Mouse (Mus musculus): ENCODE measurements around the gene Gpatch8. TPM values are rescaled to one million over a fixed set of nuclear protein-coding genes. Genes with fewer than 3 reads are reported as not detected.

Gpatch8 gene
- polyA plus RNA-seq, 2 experiments = 38.2 to 43.0 TPM

GRCm38 (mm10) chr11:102449043-102450008 lies 106.9 kb downstream of the Gpatch8 start:
- Histone ChIP-seq H3K4me2 (replicated peaks; ENCODE audit: low read depth, low read length, severe bottlenecking) (no peak overlapping the region), H3K27ac (replicated peaks; ENCODE audit: low read depth, low read length) (no peak overlapping the region), H3K4me3 (replicated peaks; ENCODE audit: low read length) (no peak overlapping the region), H3K9me3 (ENCODE audit: control insufficient read depth, low read length) (no peaks in the 10 kb centered on the region), H3K36me3 (ENCODE audit: control insufficient read depth, insufficient read depth, low read length) (no peaks in the 10 kb centered on the region), H3K4me1 (ENCODE audit: control insufficient read depth, insufficient read depth, low read length) (peaks cover 26% of the 10 kb centered on the region), H3K27me3 (ENCODE audit: control insufficient read depth, insufficient read depth, low read length) (peaks cover 9% of the 10 kb centered on the region; the same call in 1 of the 2 replicates), H3K9ac (ENCODE audit: low read depth, low read length, severe bottlenecking) (no peak overlapping the region)
- ATAC-seq (ENCODE audit: low FRiP score, low read depth) (no peak), DNase-seq (ENCODE audit: low spot score) (peak; percentile 37)
- 40% methylated on average over 17 of the region's 17 CpGs for WGBS
- TF ChIP-seq POLR2A (IDR thresholded peaks at IDR 0.05; ENCODE audit: borderline replicate concordance, extremely low read depth, insufficient read depth, insufficient read length) = no peak

GRCm38 (mm10) chr11:102448327-102448726 lies 107.9 kb downstream of the Gpatch8 start:
- H3K9me3 ChIP-seq (ENCODE audit: control insufficient read depth, low read length) = no peaks in the 10 kb centered on the region
- DNase-seq (ENCODE audit: low spot score) = no peak
- H3K36me3 ChIP-seq (ENCODE audit: control insufficient read depth, insufficient read depth, low read length) = peaks cover 7% of the 10 kb centered on the region; the same call in 1 of the 2 replicates
- no peak overlapping the region for H3K27ac ChIP-seq (replicated peaks; ENCODE audit: low read depth, low read length)
- WGBS = 13% methylated on average over 8 of the region's 8 CpGs
- no peak for TF ChIP-seq POLR2A (IDR thresholded peaks at IDR 0.05; ENCODE audit: borderline replicate concordance, extremely low read depth, insufficient read depth, insufficient read length)
- peaks cover 26% of the 10 kb centered on the region for H3K4me1 ChIP-seq (ENCODE audit: control insufficient read depth, insufficient read depth, low read length)
- H3K27me3 ChIP-seq (ENCODE audit: control insufficient read depth, insufficient read depth, low read length) = peaks cover 9% of the 10 kb centered on the region; the same call in 1 of the 2 replicates
- no peak overlapping the region for H3K4me2 ChIP-seq (replicated peaks; ENCODE audit: low read depth, low read length, severe bottlenecking)
- H3K4me3 ChIP-seq (replicated peaks; ENCODE audit: low read length) = 0 out of 2 replicates have a peak overlapping the region, but pooled peaks have one; percentile 85
- ATAC-seq (ENCODE audit: low FRiP score, low read depth) = no peak
- no peak overlapping the region for H3K9ac ChIP-seq (ENCODE audit: low read depth, low read length, severe bottlenecking)

- H3K4me1 ChIP-seq (ENCODE audit: control insufficient read depth, insufficient read depth, low read length) = peaks cover 26% of the 10 kb centered on the region
Observed at GRCm38 (mm10) chr11:102447497-102447896, 108.7 kb downstream of the Gpatch8 start, which contains the start of gene Fam171a2. Fam171a2 (minus strand) TSS chr11:102447682.

GRCm38 (mm10) chr11:102446581-102447461 lies 109.4 kb downstream of the Gpatch8 start:
- TF ChIP-seq POLR2A (IDR thresholded peaks at IDR 0.05; ENCODE audit: borderline replicate concordance, extremely low read depth, insufficient read depth, insufficient read length) = no peak
- peaks cover 21% of the 10 kb centered on the region for H3K36me3 ChIP-seq (ENCODE audit: control insufficient read depth, insufficient read depth, low read length)
- WGBS = 2% methylated on average over 35 of the region's 49 CpGs
- H3K27me3 ChIP-seq (ENCODE audit: control insufficient read depth, insufficient read depth, low read length) = peaks cover 9% of the 10 kb centered on the region; the same call in 1 of the 2 replicates
- H3K4me3 ChIP-seq (replicated peaks; ENCODE audit: low read length) = peak overlapping the region; percentile 85
- peaks cover 26% of the 10 kb centered on the region for H3K4me1 ChIP-seq (ENCODE audit: control insufficient read depth, insufficient read depth, low read length)
- peak; percentile 35 for DNase-seq (ENCODE audit: low spot score)
- H3K4me2 ChIP-seq (replicated peaks; ENCODE audit: low read depth, low read length, severe bottlenecking) = peak overlapping the region; percentile 61
- no peaks in the 10 kb centered on the region for H3K9me3 ChIP-seq (ENCODE audit: control insufficient read depth, low read length)
- H3K27ac ChIP-seq (replicated peaks; ENCODE audit: low read depth, low read length) = peak overlapping the region; percentile 89
- peak; percentile 30 for ATAC-seq (ENCODE audit: low FRiP score, low read depth)
- H3K9ac ChIP-seq (ENCODE audit: low read depth, low read length, severe bottlenecking) = peak overlapping the region; percentile 97

More at GRCm38 (mm10) chr11:102447497-102447896, 108.7 kb downstream of the Gpatch8 start, which contains the start of gene Fam171a2:
- whole genome bisulfite sequencing = under 1% methylated on average over 22 of the region's 40 CpGs
- Histone ChIP-seq H3K4me3 (replicated peaks; ENCODE audit: low read length) (peak within 1 kb of the TSS; percentile 85), H3K9ac (ENCODE audit: low read depth, low read length, severe bottlenecking) (peak within 1 kb of the TSS; percentile 97), H3K9me3 (ENCODE audit: control insufficient read depth, low read length) (no peaks in the 10 kb centered on the region), H3K27me3 (ENCODE audit: control insufficient read depth, insufficient read depth, low read length) (peaks cover 9% of the 10 kb centered on the region; the same call in 1 of the 2 replicates), H3K36me3 (ENCODE audit: control insufficient read depth, insufficient read depth, low read length) (peaks cover 15% of the 10 kb centered on the region), H3K27ac (replicated peaks; ENCODE audit: low read depth, low read length) (peak within 1 kb of the TSS; percentile 89), H3K4me2 (replicated peaks; ENCODE audit: low read depth, low read length, severe bottlenecking) (peak within 1 kb of the TSS; percentile 61)
- peak; percentile 63 for DNase-seq (ENCODE audit: low spot score)
- peak; percentile 69 for ATAC-seq (ENCODE audit: low FRiP score, low read depth)
- TF ChIP-seq POLR2A (IDR thresholded peaks at IDR 0.05; ENCODE audit: borderline replicate concordance, extremely low read depth, insufficient read depth, insufficient read length) = peak; percentile 81; the same call in 1 of the 2 replicates

Data from limb, embryonic 14.5 days (tissue).